Mouse (Mus musculus) midbrain, embryonic 16.5 days (tissue): ENCODE results near the gene Lpp. TPM values are rescaled to one million over a fixed set of nuclear protein-coding genes. Genes with fewer than 3 reads are reported as not detected.

Source experiments
- ATAC-seq: fragments of 200-750 bp; cut with Nextera tagmentation; 2 replicates; pipeline ENCODE4 v1.8.0; 2017; ENCODE audit warnings: moderate TSS enrichment
- H3K27ac ChIP-seq: fragments of 300-500 bp; sonication (generic); 2 replicates; pipeline ENCODE4 v1.5.1; 2014; ENCODE audit warnings: mild to moderate bottlenecking, low read length, mixed read lengths
- H3K27me3 ChIP-seq: fragments of 300-500 bp; sonication (generic); 2 replicates; pipeline ENCODE4 v1.6.1; 2014; ENCODE audit warnings: low read depth, low read length, mixed read lengths; ENCODE audit not compliant: control insufficient read depth, insufficient read depth
- H3K36me3 ChIP-seq: fragments of 300-500 bp; sonication (generic); 2 replicates; pipeline ENCODE4 v1.6.1; 2014; ENCODE audit warnings: mild to moderate bottlenecking, low read length, moderate library complexity, mixed read lengths; ENCODE audit not compliant: control insufficient read depth, insufficient read depth
- H3K4me1 ChIP-seq: fragments of 300-500 bp; sonication (generic); 2 replicates; pipeline ENCODE4 v1.6.1; 2014; ENCODE audit warnings: mild to moderate bottlenecking, low read length, mixed read lengths; ENCODE audit not compliant: control insufficient read depth, insufficient read depth
- H3K4me2 ChIP-seq: fragments of 300-500 bp; sonication (generic); 2 replicates; pipeline ENCODE4 v1.6.1; 2014; ENCODE audit warnings: mild to moderate bottlenecking, low read length, mixed read lengths
- H3K4me3 ChIP-seq: fragments of 300-500 bp; sonication (generic); 2 replicates; pipeline ENCODE4 v1.5.1; 2014; ENCODE audit warnings: low read depth, mild to moderate bottlenecking, low read length, moderate library complexity, mixed read lengths
- H3K9ac ChIP-seq: fragments of 300-500 bp; sonication (generic); 2 replicates; pipeline ENCODE4 v1.6.1; 2014; ENCODE audit warnings: low read depth, low read length, mixed read lengths
- H3K9me3 ChIP-seq: fragments of 300-500 bp; sonication (generic); replicated peaks from 2 replicates; pipeline ENCODE4 v1.6.1; 2014; ENCODE audit warnings: mild to moderate bottlenecking, low read length, mixed read lengths; ENCODE audit not compliant: control insufficient read depth, poor library complexity, severe bottlenecking
- WGBS: fragments of 180-500 bp; shearing (Covaris S2); extraction: QIAGEN DNeasy Blood & Tissue Kit; methylation state at CpG from one replicate; pipeline ENCODE4 v1.1.7; 2014; 5-methylcytosine and 5-hydroxymethylcytosine counted together
- polyA plus RNA-seq: library from polyadenylated mRNA; unstranded; fragments of >200 nt; fragmentation: Nextera tagmentation; extraction: Ambion mirVana; gene quantifications from 2 replicates; pipeline ENCODE4 v1.2.1, GENCODE M21; 2015

Lpp gene
- polyA plus RNA-seq, 1 experiment from 2014 or later, result 10.7 TPM

DNA sequence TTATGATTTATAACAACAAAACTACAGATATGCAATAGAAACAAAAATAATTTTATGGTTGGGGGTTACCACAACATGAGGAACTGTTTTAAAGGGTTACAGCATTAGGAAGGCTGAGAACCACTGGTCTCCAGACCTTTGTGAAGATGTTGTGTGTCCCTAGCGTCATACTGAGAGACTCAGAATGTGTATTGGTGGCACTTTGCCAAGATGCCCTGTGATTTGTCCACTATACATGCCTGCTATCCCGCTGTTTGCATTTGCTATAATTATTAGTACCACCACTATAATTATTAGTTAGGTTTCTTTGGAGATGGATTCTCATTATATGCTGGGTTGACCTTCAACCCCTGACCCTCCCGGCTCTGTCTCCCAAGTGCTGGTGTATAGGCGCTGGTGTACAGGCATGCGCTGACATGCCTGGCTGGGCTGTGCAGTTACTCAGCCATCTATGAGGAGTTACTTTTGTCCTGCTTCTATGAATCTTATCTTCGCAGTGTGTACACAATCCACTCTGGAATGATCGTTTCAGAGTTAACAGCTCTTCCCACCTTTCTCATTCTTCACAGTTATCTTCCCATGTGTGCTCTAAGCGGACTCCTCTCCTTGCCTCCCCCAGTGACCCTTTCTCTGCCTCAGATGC lies 82.1 kb downstream of the Lpp start:
- WGBS, result 83% methylated on average over 8 of the region's 8 CpGs
- Histone ChIP-seq H3K9me3 (no peaks in the 10 kb centered on the region), H3K4me1 (no peaks in the 10 kb centered on the region), H3K27ac (no peak overlapping the region), H3K9ac (no peak overlapping the region), H3K27me3 (no peaks in the 10 kb centered on the region), H3K36me3 (no peaks in the 10 kb centered on the region), H3K4me3 (no peak overlapping the region), H3K4me2 (no peak overlapping the region)
- no peak for ATAC-seq

DNA sequence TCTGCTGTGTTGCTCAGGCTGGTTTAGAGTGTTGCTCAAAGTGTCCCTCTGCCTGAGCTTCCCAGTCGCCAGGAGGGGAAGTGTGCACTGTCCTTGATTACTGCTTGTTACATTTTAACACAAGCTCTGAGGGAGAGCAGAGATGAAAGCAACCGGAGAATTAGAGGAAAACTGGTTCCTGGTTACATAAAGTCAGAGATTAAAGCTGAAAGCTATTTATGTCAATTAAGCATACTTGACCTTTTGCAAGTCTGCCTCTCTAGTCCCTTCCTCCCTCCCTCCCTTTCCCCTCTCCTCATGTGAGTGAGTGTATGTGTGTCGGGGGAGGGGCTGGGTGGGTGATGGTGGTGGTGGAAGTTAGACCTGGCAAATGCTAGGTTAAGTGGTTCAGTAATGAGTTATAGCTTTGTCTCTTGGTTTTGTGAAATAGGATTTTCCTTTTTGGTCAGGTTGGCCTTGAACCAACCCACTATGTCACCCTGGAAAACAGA lies 83.6 kb downstream of the Lpp start:
- Histone ChIP-seq H3K36me3 (no peaks in the 10 kb centered on the region), H3K27ac (no peak overlapping the region), H3K9ac (no peak overlapping the region), H3K27me3 (no peaks in the 10 kb centered on the region), H3K4me2 (no peak overlapping the region), H3K4me1 (no peaks in the 10 kb centered on the region), H3K9me3 (no peaks in the 10 kb centered on the region), H3K4me3 (no peak overlapping the region)
- WGBS, result 47% methylated on average over 3 of the region's 3 CpGs
- ATAC-seq, result 0 out of 2 replicates have a peak, but pooled peaks have one; percentile 58

DNA sequence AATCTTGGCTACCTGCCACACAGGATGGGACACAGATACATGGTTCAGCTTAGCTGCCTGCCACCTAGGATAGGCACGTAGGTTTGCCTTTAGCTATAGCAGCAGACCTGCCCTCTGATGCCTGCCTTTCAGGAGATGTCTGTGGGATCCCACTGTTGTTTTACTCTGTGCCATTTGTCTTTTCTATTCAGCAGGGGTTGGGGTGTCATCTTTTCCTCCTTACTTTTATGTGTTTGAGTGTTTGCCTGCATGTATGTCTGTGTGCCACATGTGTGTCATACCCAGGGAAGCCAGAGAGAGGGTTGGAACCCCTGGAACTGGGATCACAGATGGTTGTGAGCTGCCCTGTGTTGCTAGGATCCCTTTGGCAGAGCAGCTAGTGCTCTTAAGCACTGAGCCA lies 84.7 kb downstream of the Lpp start:
- WGBS, result 47% methylated on average over 1 of the region's 1 CpGs
- Histone ChIP-seq H3K4me3 (no peak overlapping the region), H3K9me3 (no peaks in the 10 kb centered on the region), H3K4me2 (no peak overlapping the region), H3K9ac (no peak overlapping the region), H3K27me3 (no peaks in the 10 kb centered on the region), H3K27ac (no peak overlapping the region), H3K4me1 (no peaks in the 10 kb centered on the region), H3K36me3 (no peaks in the 10 kb centered on the region)
- no peak for ATAC-seq

DNA sequence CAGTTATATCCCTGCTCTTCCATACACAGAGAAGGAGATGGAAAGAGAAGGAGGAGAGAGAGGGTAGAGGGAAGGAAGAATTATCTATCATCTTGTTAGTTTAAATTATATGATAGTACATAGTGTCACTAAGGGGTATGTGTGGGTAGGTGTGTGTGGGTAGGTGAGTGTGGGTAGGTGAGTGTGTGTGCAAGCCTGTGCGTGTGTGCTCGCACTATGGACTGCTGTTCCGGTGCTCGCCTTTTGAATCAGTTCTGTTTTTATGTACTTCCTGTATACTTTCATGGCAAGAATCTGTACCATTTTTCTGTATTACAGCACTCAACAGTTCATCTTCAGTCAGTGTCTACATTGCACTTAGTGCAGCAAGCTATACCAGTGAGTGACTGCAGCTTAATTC lies 85.5 kb downstream of the Lpp start:
- H3K27ac ChIP-seq, result no peak overlapping the region
- no peak overlapping the region for H3K4me2 ChIP-seq
- no peaks in the 10 kb centered on the region for H3K27me3 ChIP-seq
- H3K4me3 ChIP-seq, result no peak overlapping the region
- H3K36me3 ChIP-seq, result no peaks in the 10 kb centered on the region
- H3K9ac ChIP-seq, result no peak overlapping the region
- H3K9me3 ChIP-seq, result no peaks in the 10 kb centered on the region
- ATAC-seq, result no peak
- WGBS, result 96% methylated on average over 4 of the region's 4 CpGs
- no peaks in the 10 kb centered on the region for H3K4me1 ChIP-seq

DNA sequence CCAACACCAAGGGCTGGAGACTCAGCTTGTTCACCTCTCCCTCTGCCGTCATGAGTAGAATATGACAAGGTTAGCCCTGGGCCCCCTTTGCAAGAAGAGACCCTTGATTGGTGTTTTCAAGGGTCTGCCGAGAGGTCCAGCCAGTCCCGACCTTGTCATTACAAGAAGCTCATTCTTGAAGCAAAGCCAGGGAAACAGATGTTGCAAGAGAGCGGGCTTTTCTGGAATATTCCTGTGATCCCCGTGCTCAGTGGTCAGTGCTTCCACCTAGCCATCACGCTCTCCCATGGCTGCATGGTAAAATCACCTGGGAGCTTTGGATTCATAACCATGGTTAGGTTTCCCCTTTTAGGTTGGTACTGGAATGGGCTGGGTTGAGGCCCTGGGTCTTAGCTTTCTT lies 89.3 kb downstream of the Lpp start:
- H3K27me3 ChIP-seq, result no peaks in the 10 kb centered on the region
- 92% methylated on average over 6 of the region's 6 CpGs for WGBS
- no peaks in the 10 kb centered on the region for H3K36me3 ChIP-seq
- H3K4me2 ChIP-seq, result no peak overlapping the region
- peaks cover 4% of the 10 kb centered on the region; the same call in 1 of the 2 replicates for H3K9me3 ChIP-seq
- H3K4me1 ChIP-seq, result no peaks in the 10 kb centered on the region
- no peak overlapping the region for H3K27ac ChIP-seq
- no peak overlapping the region for H3K4me3 ChIP-seq
- ATAC-seq, result no peak
- H3K9ac ChIP-seq, result no peak overlapping the region

DNA sequence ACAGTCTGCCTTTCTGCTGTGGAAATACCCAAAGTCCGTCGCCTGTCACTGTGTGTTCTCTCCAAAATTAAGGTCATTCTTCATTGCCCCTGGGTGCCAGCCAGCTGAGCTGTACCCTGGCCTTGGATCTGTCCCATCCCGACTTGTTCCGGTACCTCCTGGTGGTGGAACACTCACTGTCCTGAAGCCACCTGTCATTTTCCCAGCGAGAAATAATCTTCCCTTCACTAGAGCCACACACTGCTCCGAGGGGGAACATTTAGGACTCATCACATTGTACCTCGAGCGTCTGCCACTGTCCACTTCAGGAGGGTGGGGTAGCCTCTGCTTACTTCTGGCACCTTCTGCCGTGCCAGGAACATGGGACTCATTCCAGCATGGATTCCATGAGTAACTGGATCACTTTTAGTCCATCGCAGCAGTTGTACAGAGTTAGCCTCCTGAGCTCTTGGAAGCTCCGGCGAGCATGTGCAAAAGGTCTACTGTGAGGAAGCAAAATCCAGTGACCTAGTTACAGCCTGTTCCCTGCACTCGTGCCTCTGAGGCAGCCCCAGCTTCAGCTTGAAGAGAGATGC lies 90.3 kb downstream of the Lpp start:
- Histone ChIP-seq H3K4me3 (no peak overlapping the region), H3K9me3 (peaks cover 4% of the 10 kb centered on the region; the same call in 1 of the 2 replicates), H3K27me3 (no peaks in the 10 kb centered on the region), H3K4me2 (no peak overlapping the region), H3K27ac (no peak overlapping the region), H3K36me3 (no peaks in the 10 kb centered on the region), H3K4me1 (no peaks in the 10 kb centered on the region), H3K9ac (no peak overlapping the region)
- no peak for ATAC-seq
- 88% methylated on average over 13 of the region's 13 CpGs for WGBS

DNA sequence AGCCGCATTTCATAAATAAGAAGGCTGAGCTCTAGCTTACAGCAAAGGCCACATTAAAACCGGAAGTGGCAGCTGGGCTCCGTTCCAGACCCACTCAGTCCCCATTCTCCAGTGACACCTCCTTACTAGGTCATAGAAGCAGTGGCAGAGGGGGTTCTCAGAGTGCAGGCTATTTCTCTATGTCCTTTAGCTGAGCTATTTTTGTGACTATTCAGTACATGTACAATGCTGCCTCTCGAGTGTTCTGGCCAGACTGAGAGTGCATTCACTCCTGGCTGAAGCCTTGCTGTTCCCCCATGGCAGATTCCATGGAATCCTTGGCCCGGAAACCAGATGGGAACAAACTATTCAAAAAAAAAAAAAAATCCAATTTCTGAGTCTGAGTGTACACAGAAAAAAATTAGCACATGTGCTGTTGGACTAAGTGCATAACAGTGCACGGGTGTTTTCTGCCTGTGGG lies 94.5 kb downstream of the Lpp start:
- no peaks in the 10 kb centered on the region for H3K27me3 ChIP-seq
- no peak for ATAC-seq
- H3K4me3 ChIP-seq, result no peak overlapping the region
- peaks cover 4% of the 10 kb centered on the region; the same call in 1 of the 2 replicates for H3K9me3 ChIP-seq
- no peak overlapping the region for H3K27ac ChIP-seq
- H3K4me1 ChIP-seq, result peaks cover 10% of the 10 kb centered on the region
- no peaks in the 10 kb centered on the region for H3K36me3 ChIP-seq
- H3K4me2 ChIP-seq, result no peak overlapping the region
- WGBS, result 53% methylated on average over 6 of the region's 6 CpGs
- no peak overlapping the region for H3K9ac ChIP-seq

DNA sequence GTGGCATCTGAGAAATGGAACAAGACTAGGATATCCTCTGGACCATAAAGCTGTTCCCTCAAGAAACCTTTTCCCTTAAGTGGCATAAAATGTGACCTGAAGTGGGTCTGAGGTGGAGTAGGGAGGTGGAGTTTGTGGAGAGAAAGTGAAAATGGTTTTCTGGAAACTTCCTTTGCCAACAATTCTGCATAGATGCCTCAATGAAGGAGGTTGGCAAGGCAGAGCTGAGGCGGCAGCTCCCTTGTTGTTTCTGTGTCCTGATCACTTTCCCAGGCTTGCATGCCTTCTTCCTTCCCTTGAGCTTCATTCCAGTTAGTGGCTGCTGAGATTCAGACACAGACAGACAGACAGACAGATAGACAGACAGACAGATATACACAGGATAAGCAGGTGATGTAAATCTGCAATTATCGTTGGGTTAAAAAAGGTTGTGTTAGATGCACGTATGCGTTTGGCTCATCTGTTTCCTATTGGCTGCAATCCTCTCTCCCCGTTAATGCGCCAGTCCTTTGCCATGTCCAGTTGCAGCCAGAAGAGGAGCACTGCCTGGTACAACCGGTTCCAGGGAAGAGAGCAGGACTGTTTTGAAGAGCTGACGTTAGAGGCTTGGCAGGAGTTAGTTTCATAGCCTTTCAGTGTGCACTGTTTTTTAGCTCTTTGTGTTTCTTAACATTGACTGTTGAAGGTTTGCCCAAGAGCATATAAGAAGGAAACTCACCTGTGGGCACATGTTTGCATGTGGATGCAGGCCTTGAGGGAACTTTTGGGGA lies 96.4 kb downstream of the Lpp start:
- ATAC-seq, result no peak
- no peaks in the 10 kb centered on the region for H3K36me3 ChIP-seq
- no peaks in the 10 kb centered on the region for H3K27me3 ChIP-seq
- no peak overlapping the region for H3K9ac ChIP-seq
- H3K4me3 ChIP-seq, result no peak overlapping the region
- peaks cover 10% of the 10 kb centered on the region for H3K4me1 ChIP-seq
- H3K4me2 ChIP-seq, result no peak overlapping the region
- H3K9me3 ChIP-seq, result peaks cover 4% of the 10 kb centered on the region; the same call in 1 of the 2 replicates
- 89% methylated on average over 8 of the region's 8 CpGs for WGBS
- H3K27ac ChIP-seq, result no peak overlapping the region
